Mouse (Mus musculus): Measurements from ENCODE around the gene Emc10. TPM values are rescaled to one million over a fixed set of nuclear protein-coding genes. Genes with fewer than 3 reads are reported as not detected.

Emc10 gene
- polyA plus RNA-seq, 1 experiment from 2014 or later: 81.6 TPM

DNA sequence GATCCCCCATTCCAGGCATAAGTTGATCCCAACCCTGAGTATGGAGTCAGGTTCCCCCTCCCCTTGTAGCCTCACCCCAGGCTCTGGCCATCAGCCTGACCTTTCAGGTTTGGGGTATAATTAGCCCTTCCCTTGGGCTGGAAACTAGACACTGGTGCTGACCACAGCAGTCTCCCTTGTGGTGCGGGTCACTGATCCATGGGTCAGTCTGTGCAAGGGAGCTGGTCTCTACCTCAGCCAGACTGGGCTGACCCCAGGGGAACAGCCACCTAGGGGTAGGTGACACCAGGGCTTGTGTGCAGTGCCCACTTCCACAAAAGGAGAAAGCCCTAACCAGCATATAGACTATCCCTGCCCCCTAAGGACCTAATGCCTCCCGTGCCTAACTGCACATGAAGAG, 26.7 kb upstream of the Emc10 start:
- peaks cover 25% of the 10 kb centered on the region for H3K4me1 ChIP-seq (replicated peaks)
- no peaks in the 10 kb centered on the region for H3K9me3 ChIP-seq (replicated peaks)
- 72% methylated on average over 2 of the region's 2 CpGs for WGBS
- ATAC-seq (replicated peaks; ENCODE audit: insufficient number of reproducible peaks, insufficient read depth, low FRiP score, low read depth): no peak
- no peak overlapping the region for H3K27ac ChIP-seq
- H3K27me3 ChIP-seq: peaks cover 48% of the 10 kb centered on the region
- H3K4me2 ChIP-seq: no peak overlapping the region
- no peak overlapping the region for H3K9ac ChIP-seq
- no peaks in the 10 kb centered on the region for H3K36me3 ChIP-seq
- H3K4me3 ChIP-seq: no peak overlapping the region

- ATAC-seq (replicated peaks; ENCODE audit: insufficient number of reproducible peaks, insufficient read depth, low FRiP score, low read depth): peak; percentile 15; the same call in 1 of the 2 replicates
- H3K27me3 ChIP-seq: peaks cover 56% of the 10 kb centered on the region
- WGBS: 2% methylated on average over 20 of the region's 20 CpGs
These were observed 25.4 kb upstream of the Emc10 start for GRCm38 (mm10) chr7:44521710-44522109.

DNA sequence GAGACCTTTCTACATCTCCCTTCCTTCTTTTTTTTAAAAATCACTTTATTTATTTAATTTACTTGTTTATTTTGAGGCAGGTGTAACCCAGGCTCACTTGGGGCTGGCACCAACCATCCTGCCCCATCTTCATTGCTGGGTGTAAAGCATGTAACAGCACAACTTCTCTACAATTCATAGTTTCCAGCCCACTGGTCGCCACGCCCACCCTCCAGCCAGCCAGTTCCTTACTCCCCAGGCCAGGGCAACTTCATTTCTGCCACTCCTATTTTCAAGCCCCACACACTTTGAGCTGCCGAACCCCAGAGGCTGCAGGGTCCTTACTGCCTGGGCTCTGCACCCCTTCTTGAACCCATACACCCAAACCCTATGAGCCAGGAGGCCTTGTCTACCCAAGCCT, 24.7 kb upstream of the Emc10 start:
- ATAC-seq (replicated peaks; ENCODE audit: insufficient number of reproducible peaks, insufficient read depth, low FRiP score, low read depth): no peak
- no peaks in the 10 kb centered on the region for H3K9me3 ChIP-seq (replicated peaks)
- no peak overlapping the region for H3K27ac ChIP-seq
- H3K27me3 ChIP-seq: peaks cover 56% of the 10 kb centered on the region
- no peak overlapping the region for H3K4me2 ChIP-seq
- WGBS: 74% methylated on average over 3 of the region's 3 CpGs
- no peaks in the 10 kb centered on the region for H3K36me3 ChIP-seq
- H3K4me1 ChIP-seq (replicated peaks): peaks cover 21% of the 10 kb centered on the region
- H3K9ac ChIP-seq: no peak overlapping the region
- H3K4me3 ChIP-seq: no peak overlapping the region

More at GRCm38 (mm10) chr7:44521710-44522109, 25.4 kb upstream of the Emc10 start:
- H3K9ac ChIP-seq: no peak overlapping the region
- H3K9me3 ChIP-seq (replicated peaks): no peaks in the 10 kb centered on the region
- no peaks in the 10 kb centered on the region for H3K36me3 ChIP-seq
- peak overlapping the region; percentile 36; the same call in 1 of the 2 replicates for H3K4me2 ChIP-seq
- no peak overlapping the region for H3K27ac ChIP-seq
- H3K4me3 ChIP-seq: peak overlapping the region; percentile 4
- H3K4me1 ChIP-seq (replicated peaks): peaks cover 21% of the 10 kb centered on the region

GRCm38 (mm10) chr7:44519240-44519913, 23.0 kb upstream of the Emc10 start:
- Histone ChIP-seq H3K9ac (no peak overlapping the region), H3K27me3 (peaks cover 65% of the 10 kb centered on the region), H3K4me1 (replicated peaks) (peaks cover 6% of the 10 kb centered on the region), H3K4me2 (no peak overlapping the region), H3K36me3 (no peaks in the 10 kb centered on the region), H3K27ac (no peak overlapping the region), H3K9me3 (replicated peaks) (no peaks in the 10 kb centered on the region), H3K4me3 (no peak overlapping the region)
- ATAC-seq (replicated peaks; ENCODE audit: insufficient number of reproducible peaks, insufficient read depth, low FRiP score, low read depth): no peak
- 64% methylated on average over 9 of the region's 9 CpGs for WGBS

GRCm38 (mm10) chr7:44507491-44507890, 11.2 kb upstream of the Emc10 start:
- no peak overlapping the region for H3K27ac ChIP-seq
- H3K9me3 ChIP-seq (replicated peaks): no peaks in the 10 kb centered on the region
- H3K4me3 ChIP-seq: no peak overlapping the region
- peaks cover 18% of the 10 kb centered on the region for H3K27me3 ChIP-seq
- no peaks in the 10 kb centered on the region for H3K4me1 ChIP-seq (replicated peaks)
- no peaks in the 10 kb centered on the region for H3K36me3 ChIP-seq
- no peak for ATAC-seq (replicated peaks; ENCODE audit: insufficient number of reproducible peaks, insufficient read depth, low FRiP score, low read depth)
- H3K9ac ChIP-seq: no peak overlapping the region
- H3K4me2 ChIP-seq: no peak overlapping the region

GRCm38 (mm10) chr7:44501563-44502115, 5.3 kb upstream of the Emc10 start:
- ATAC-seq (replicated peaks; ENCODE audit: insufficient number of reproducible peaks, insufficient read depth, low FRiP score, low read depth): no peak
- 38% methylated on average over 5 of the region's 5 CpGs for WGBS

GRCm38 (mm10) chr7:44500046-44500445, 3.7 kb upstream of the Emc10 start:
- Histone ChIP-seq H3K36me3 (no peaks in the 10 kb centered on the region), H3K27me3 (peaks cover 15% of the 10 kb centered on the region), H3K4me2 (no peak overlapping the region), H3K9ac (no peak overlapping the region), H3K9me3 (replicated peaks) (no peaks in the 10 kb centered on the region), H3K4me1 (replicated peaks) (peaks cover 14% of the 10 kb centered on the region), H3K27ac (no peak overlapping the region), H3K4me3 (no peak overlapping the region)
- 46% methylated on average over 20 of the region's 20 CpGs for WGBS
- no peak for ATAC-seq (replicated peaks; ENCODE audit: insufficient number of reproducible peaks, insufficient read depth, low FRiP score, low read depth)

More at GRCm38 (mm10) chr7:44501563-44502115, 5.3 kb upstream of the Emc10 start:
- Histone ChIP-seq H3K27me3 (peaks cover 15% of the 10 kb centered on the region), H3K9ac (no peak overlapping the region), H3K4me2 (no peak overlapping the region), H3K27ac (no peak overlapping the region), H3K36me3 (no peaks in the 10 kb centered on the region), H3K4me3 (no peak overlapping the region), H3K9me3 (replicated peaks) (no peaks in the 10 kb centered on the region), H3K4me1 (replicated peaks) (peaks cover 5% of the 10 kb centered on the region)

- Histone ChIP-seq H3K4me3 (no peak overlapping the region), H3K27ac (no peak overlapping the region), H3K4me2 (no peak overlapping the region), H3K27me3 (peaks cover 15% of the 10 kb centered on the region), H3K36me3 (no peaks in the 10 kb centered on the region), H3K9ac (no peak overlapping the region), H3K4me1 (replicated peaks) (peaks cover 18% of the 10 kb centered on the region), H3K9me3 (replicated peaks) (no peaks in the 10 kb centered on the region)
- WGBS: 52% methylated on average over 1 of the region's 1 CpGs
- no peak for ATAC-seq (replicated peaks; ENCODE audit: insufficient number of reproducible peaks, insufficient read depth, low FRiP score, low read depth)
These were observed 2.6 kb upstream of the Emc10 start for GRCm38 (mm10) chr7:44498922-44499321.

DNA sequence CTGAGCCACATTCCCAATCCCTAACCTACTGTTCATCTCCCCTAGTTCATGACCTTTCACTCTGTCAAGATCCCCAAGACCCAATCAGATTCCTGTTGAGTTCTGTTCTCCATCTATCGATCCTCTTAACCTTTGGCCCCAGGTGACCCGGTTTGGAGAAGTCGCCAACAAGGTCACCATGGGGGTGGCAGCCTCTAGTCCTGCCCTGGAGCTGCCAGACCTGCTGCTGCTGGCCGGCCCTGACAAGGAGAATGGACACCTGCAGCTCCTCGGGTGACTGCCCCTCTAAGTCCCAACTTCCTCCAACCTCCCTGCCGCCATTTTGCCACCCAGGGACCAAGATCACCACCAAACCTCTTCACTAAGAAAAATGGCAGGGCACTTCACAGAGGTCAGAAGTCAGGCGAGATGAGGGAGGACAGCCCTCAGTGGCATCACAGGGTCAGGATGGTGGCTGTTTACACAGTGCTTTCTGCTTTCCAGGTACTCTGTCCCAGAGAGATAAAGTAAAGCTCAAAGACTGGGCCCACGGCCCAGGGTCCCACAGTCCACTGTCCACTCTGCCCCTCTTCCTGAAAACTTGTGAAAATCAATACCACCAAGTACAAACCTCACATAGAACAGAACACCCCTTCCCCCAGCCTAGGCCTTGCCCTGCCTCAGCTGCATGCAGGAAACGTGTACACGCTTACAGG, 1.2 kb upstream of the Emc10 start:
- no peak overlapping the region for H3K27ac ChIP-seq
- WGBS: 83% methylated on average over 10 of the region's 10 CpGs
- H3K4me2 ChIP-seq: peak overlapping the region; percentile 90

GRCm38 (mm10) chr7:44496771-44497109, 411 bp upstream of the Emc10 start:
- Histone ChIP-seq H3K36me3 (peaks cover 15% of the 10 kb centered on the region), H3K9ac (peak overlapping the region; percentile 84), H3K4me3 (peak overlapping the region; percentile 84), H3K27me3 (peaks cover 15% of the 10 kb centered on the region), H3K4me1 (replicated peaks) (peaks cover 18% of the 10 kb centered on the region), H3K27ac (peak overlapping the region; percentile 95), H3K4me2 (peak overlapping the region; percentile 90), H3K9me3 (replicated peaks) (no peaks in the 10 kb centered on the region)
- ATAC-seq (replicated peaks; ENCODE audit: insufficient number of reproducible peaks, insufficient read depth, low FRiP score, low read depth): no peak
- WGBS: under 1% methylated on average over 26 of the region's 26 CpGs

More for the DNA sequence above, 1.2 kb upstream of the Emc10 start:
- Histone ChIP-seq H3K9me3 (replicated peaks) (no peaks in the 10 kb centered on the region), H3K27me3 (peaks cover 15% of the 10 kb centered on the region), H3K4me3 (peak overlapping the region; percentile 84; the same call in 1 of the 2 replicates), H3K9ac (no peak overlapping the region), H3K36me3 (peaks cover 7% of the 10 kb centered on the region), H3K4me1 (replicated peaks) (peaks cover 18% of the 10 kb centered on the region)
- ATAC-seq (replicated peaks; ENCODE audit: insufficient number of reproducible peaks, insufficient read depth, low FRiP score, low read depth): no peak

DNA sequence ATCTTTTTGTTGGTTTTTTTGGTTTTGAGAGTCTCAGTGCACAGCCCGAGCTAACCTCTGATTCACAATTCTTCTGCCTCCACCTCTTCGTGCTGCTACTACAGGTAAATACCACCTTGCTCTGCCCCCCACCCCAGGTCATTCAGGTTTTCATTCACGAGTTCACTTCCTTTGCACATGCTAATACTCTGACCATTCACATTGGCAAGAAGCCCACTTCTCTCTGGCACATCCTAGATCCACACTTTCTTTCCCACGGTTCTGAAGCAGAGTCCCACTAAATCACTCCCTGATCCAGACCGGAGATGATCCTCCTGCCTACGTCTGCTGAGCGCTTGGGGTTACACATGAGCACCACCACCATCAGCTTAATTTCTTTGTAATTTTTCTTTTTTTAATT, 1.2 kb downstream of the Emc10 start:
- no peak for ATAC-seq (replicated peaks; ENCODE audit: insufficient number of reproducible peaks, insufficient read depth, low FRiP score, low read depth)
- H3K4me1 ChIP-seq (replicated peaks): peaks cover 22% of the 10 kb centered on the region
- no peak overlapping the region; the same call in 1 of the 2 replicates for H3K4me3 ChIP-seq
- peaks cover 11% of the 10 kb centered on the region for H3K27me3 ChIP-seq
- 82% methylated on average over 7 of the region's 7 CpGs for WGBS
- peak overlapping the region; percentile 84; the same call in 1 of the 2 replicates for H3K9ac ChIP-seq
- H3K4me2 ChIP-seq: peak overlapping the region; percentile 90; the same call in 1 of the 2 replicates
- peaks cover 31% of the 10 kb centered on the region for H3K36me3 ChIP-seq
- no peaks in the 10 kb centered on the region for H3K9me3 ChIP-seq (replicated peaks)
- no peak overlapping the region for H3K27ac ChIP-seq
